Mouse (Mus musculus): Measurements from ENCODE around the gene Parp1. TPM values are rescaled to one million over a fixed set of nuclear protein-coding genes. Genes with fewer than 3 reads are reported as not detected.
A peak's percentile ranks its signal among the peaks of the same experiment; 100 is the strongest.

Parp1 gene
- polyA plus RNA-seq, 1 experiment: 53.1 TPM

DNA sequence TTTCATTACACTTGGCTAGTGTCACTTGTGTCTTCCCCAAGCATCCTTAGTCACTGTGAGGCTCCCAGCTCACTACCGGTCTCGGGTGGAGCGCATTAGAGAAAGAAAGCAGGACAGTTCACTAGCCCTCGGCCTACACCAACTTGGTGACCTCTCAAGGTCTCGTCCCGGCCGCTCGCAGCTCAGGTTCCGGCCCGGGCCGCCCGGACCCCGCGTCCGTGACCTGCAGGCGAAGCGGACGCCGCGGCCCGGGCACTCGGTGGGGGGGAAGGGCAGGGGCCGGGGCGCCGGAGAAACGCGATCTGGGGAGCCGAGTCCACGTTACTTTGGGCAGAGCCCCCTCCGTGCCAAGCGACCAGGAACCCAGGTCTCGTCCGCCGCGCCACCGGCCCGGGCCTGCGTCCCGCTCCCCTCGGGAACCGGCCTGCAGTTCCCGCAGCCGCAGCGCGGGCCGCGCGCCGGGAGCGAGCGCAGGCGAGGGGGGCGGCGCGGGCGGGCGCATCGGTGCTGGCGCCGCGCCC, 71.9 kb downstream of the Parp1 start:
- Histone ChIP-seq H3K4me3 (ENCODE audit: insufficient read depth, low read depth, low read length) (peak overlapping the region; percentile 81), H3K4me1 (ENCODE audit: control insufficient read depth, insufficient read depth, insufficient read length, low read length) (no peaks in the 10 kb centered on the region), H3K27ac (replicated peaks; ENCODE audit: low read depth, low read length) (peak overlapping the region; percentile 68)

DNA sequence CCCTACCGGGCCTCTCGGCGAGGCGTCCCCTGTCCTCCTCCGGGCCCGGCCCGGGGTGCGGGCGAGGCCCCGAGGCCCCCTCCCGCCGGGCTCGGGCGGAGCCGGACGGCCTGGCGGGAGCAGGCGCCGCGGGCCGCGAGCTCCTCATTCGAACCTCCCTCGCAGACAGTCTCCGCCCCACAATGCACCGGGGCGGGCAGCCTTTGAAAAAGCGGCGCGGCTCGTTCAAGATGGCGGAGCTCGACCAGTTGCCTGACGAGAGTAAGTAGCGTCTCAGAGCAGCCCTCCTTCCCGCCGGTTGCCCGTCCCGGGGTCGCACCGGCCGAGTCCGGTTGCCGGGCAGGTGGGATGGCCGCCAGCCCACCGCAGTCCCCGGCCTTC, 72.4 kb downstream of the Parp1 start, which contains the start of gene Lin9:
Lin9 (plus strand) TSS at position 14 of the 381 bp plus-strand sequence.
- peak within 1 kb of the TSS; percentile 68 for H3K27ac ChIP-seq (replicated peaks; ENCODE audit: low read depth, low read length)
- H3K4me1 ChIP-seq (ENCODE audit: control insufficient read depth, insufficient read depth, insufficient read length, low read length): no peaks in the 10 kb centered on the region
- H3K4me3 ChIP-seq (ENCODE audit: insufficient read depth, low read depth, low read length): peak within 1 kb of the TSS; percentile 81

GRCm38 (mm10) chr1:180641518-180642227, 72.9 kb downstream of the Parp1 start:
- Histone ChIP-seq H3K27ac (replicated peaks; ENCODE audit: low read depth, low read length) (no peak overlapping the region), H3K4me3 (ENCODE audit: insufficient read depth, low read depth, low read length) (peak overlapping the region; percentile 81), H3K4me1 (ENCODE audit: control insufficient read depth, insufficient read depth, insufficient read length, low read length) (no peaks in the 10 kb centered on the region)

- H3K4me1 ChIP-seq (ENCODE audit: control insufficient read depth, insufficient read depth, insufficient read length, low read length): no peaks in the 10 kb centered on the region
- no peak overlapping the region for H3K27ac ChIP-seq (replicated peaks; ENCODE audit: low read depth, low read length)
- peak overlapping the region; percentile 81; the same call in 1 of the 2 replicates for H3K4me3 ChIP-seq (ENCODE audit: insufficient read depth, low read depth, low read length)
Measured at GRCm38 (mm10) chr1:180642228-180642564, 73.5 kb downstream of the Parp1 start.

Other genes with a start within 250 kb of the Parp1 start
- gene Itpkb, start 238.4 kb upstream of the Parp1 start, polyA plus RNA-seq (2012; ENCODE audit: insufficient read depth, insufficient read length, missing spikeins): 15.8 and 21.6 TPM in 2 replicates
- gene Stum, start 85.4 kb upstream of the Parp1 start, polyA plus RNA-seq (2012; ENCODE audit: insufficient read depth, insufficient read length, missing spikeins): 0.28 and 0.92 TPM in 2 replicates
- gene Lin9, start 72.2 kb downstream of the Parp1 start, polyA plus RNA-seq (2012; ENCODE audit: insufficient read depth, insufficient read length, missing spikeins): 3.4 and 5.9 TPM in 2 replicates
- not detected in 2 replicates for gene Mixl1, start 128.1 kb downstream of the Parp1 start, polyA plus RNA-seq (2012; ENCODE audit: insufficient read depth, insufficient read length, missing spikeins)
- 20.8 and 22.1 TPM in 2 replicates for gene Acbd3, start 157.1 kb downstream of the Parp1 start, polyA plus RNA-seq (2012; ENCODE audit: insufficient read depth, insufficient read length, missing spikeins)
- 412 and 419 TPM in 2 replicates for gene H3f3a, start 245.0 kb downstream of the Parp1 start, polyA plus RNA-seq (2012; ENCODE audit: insufficient read depth, insufficient read length, missing spikeins)